Mouse (Mus musculus) embryonic facial prominence, embryonic 13.5 days (tissue): ENCODE data around the gene Fabp1. TPM values are rescaled to one million over a fixed set of nuclear protein-coding genes. Genes with fewer than 3 reads are reported as not detected.
A peak's percentile ranks its signal among the peaks of the same experiment; 100 is the strongest.

Source experiments
- ATAC-seq: fragments of 200-750 bp; cut with Nextera tagmentation; 2 replicates; pipeline ENCODE4 v1.8.0; 2017; ENCODE audit warnings: low read depth; ENCODE audit not compliant: insufficient number of reproducible peaks, insufficient read depth, low FRiP score, low TSS enrichment
- H3K27ac ChIP-seq: fragments of 300-500 bp; sonication (generic); 2 replicates; pipeline ENCODE4 v1.5.1; 2015; ENCODE audit warnings: moderate library complexity, mild to moderate bottlenecking, inconsistent platforms
- H3K27me3 ChIP-seq: fragments of 300-500 bp; sonication (generic); 2 replicates; pipeline ENCODE4 v1.6.1; 2015; ENCODE audit warnings: mild to moderate bottlenecking, inconsistent platforms
- H3K36me3 ChIP-seq: fragments of 300-500 bp; sonication (generic); 2 replicates; pipeline ENCODE4 v1.6.1; 2015; ENCODE audit warnings: mild to moderate bottlenecking, inconsistent platforms
- H3K4me1 ChIP-seq: fragments of 300-500 bp; sonication (generic); 2 replicates; pipeline ENCODE4 v1.6.1; 2015; ENCODE audit warnings: inconsistent platforms
- H3K4me2 ChIP-seq: fragments of 300-500 bp; sonication (generic); 2 replicates; pipeline ENCODE4 v1.6.1; 2015; ENCODE audit warnings: moderate library complexity, mild to moderate bottlenecking, inconsistent platforms
- H3K4me3 ChIP-seq: fragments of 300-500 bp; sonication (generic); 2 replicates; pipeline ENCODE4 v1.5.1; 2015; ENCODE audit warnings: mild to moderate bottlenecking, inconsistent platforms
- H3K9ac ChIP-seq: fragments of 300-500 bp; sonication (generic); 2 replicates; pipeline ENCODE4 v1.6.1; 2015; ENCODE audit warnings: mild to moderate bottlenecking, inconsistent platforms
- H3K9me3 ChIP-seq: fragments of 300-500 bp; sonication (generic); 2 replicates; pipeline ENCODE4 v1.6.1; 2016; ENCODE audit warnings: inconsistent platforms
- WGBS: fragments of 180-500 bp; shearing (Covaris S2); methylation state at CpG from one replicate; pipeline ENCODE4 v1.1.7; 2015; ENCODE audit warnings: mixed read lengths; 5-methylcytosine and 5-hydroxymethylcytosine counted together
- polyA plus RNA-seq: library from polyadenylated mRNA; unstranded; fragments of >200 nt; fragmentation: Nextera tagmentation; extraction: Ambion mirVana; gene quantifications from 2 replicates; pipeline ENCODE4 v1.2.1, GENCODE M21; 2015

Gene Fabp1
- polyA plus RNA-seq, result 3.5 TPM in 1 of 2 replicates, not detected in the other

DNA sequence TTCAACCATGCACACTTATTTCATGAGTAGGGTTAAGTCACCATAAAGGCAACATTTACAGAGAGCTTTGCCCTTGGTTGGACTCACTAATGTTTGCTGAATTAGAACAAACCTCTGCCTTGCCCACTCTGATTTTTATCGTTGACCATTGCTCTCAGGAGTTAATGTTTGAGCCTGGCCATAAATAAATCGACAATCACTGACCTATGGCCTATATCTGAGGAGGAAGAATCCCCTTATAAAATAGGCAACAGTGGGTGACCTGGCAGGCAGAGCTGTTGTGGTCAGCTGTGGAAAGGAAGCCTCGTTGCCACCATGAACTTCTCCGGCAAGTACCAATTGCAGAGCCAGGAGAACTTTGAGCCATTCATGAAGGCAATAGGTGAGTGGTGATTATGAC lies at the start of gene Fabp1:
TSS of gene Fabp1 (plus strand) at position 216 of the 400 bp plus-strand sequence.
- no peak within 1 kb of the TSS for H3K4me2 ChIP-seq
- H3K27me3 ChIP-seq, result no peaks in the 10 kb centered on the region
- H3K4me1 ChIP-seq, result no peaks in the 10 kb centered on the region
- no peaks in the 10 kb centered on the region for H3K9me3 ChIP-seq
- H3K4me3 ChIP-seq, result no peak within 1 kb of the TSS
- no peak within 1 kb of the TSS for H3K9ac ChIP-seq
- 88% methylated on average over 4 of the region's 4 CpGs for WGBS
- no peak for ATAC-seq
- H3K36me3 ChIP-seq, result no peaks in the 10 kb centered on the region
- H3K27ac ChIP-seq, result no peak within 1 kb of the TSS

GRCm38 (mm10) chr6:71151098-71151497 lies 48.5 kb upstream of the Fabp1 start:
- 42% methylated on average over 10 of the region's 10 CpGs for WGBS

GRCm38 (mm10) chr6:71153486-71153885 lies 46.1 kb upstream of the Fabp1 start:
- Histone ChIP-seq H3K4me3 (no peak overlapping the region), H3K4me2 (no peak overlapping the region), H3K36me3 (no peaks in the 10 kb centered on the region), H3K27ac (no peak overlapping the region), H3K9ac (no peak overlapping the region), H3K9me3 (no peaks in the 10 kb centered on the region), H3K27me3 (no peaks in the 10 kb centered on the region), H3K4me1 (no peaks in the 10 kb centered on the region)
- ATAC-seq, result no peak
- WGBS, result 88% methylated on average over 4 of the region's 4 CpGs

More at GRCm38 (mm10) chr6:71151098-71151497, 48.5 kb upstream of the Fabp1 start:
- Histone ChIP-seq H3K9ac (no peak overlapping the region), H3K9me3 (no peaks in the 10 kb centered on the region), H3K36me3 (no peaks in the 10 kb centered on the region), H3K27ac (no peak overlapping the region), H3K4me1 (no peaks in the 10 kb centered on the region), H3K4me3 (no peak overlapping the region), H3K4me2 (no peak overlapping the region), H3K27me3 (no peaks in the 10 kb centered on the region)
- no peak for ATAC-seq

DNA sequence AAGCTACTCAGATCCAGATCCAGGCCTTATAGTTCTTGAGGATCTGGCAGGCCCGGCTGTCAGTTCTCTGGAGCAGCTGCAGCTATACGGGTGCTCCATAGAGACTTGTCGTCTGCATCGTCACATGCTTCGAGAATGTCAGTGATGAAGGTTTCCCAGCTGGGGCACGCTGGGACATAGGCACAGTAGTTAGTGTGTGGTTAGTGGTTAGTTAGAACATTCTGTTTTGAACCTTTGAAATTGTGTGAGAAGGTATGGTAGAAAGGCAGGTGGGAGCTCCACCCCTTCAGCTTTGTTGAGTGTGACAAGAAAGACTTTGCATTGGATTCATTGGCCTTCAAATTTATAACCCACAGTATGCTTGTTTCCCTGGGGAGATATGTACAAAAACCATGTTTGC lies 44.8 kb upstream of the Fabp1 start:
- no peak overlapping the region for H3K9ac ChIP-seq
- no peak overlapping the region for H3K27ac ChIP-seq
- H3K4me3 ChIP-seq, result no peak overlapping the region
- H3K27me3 ChIP-seq, result no peaks in the 10 kb centered on the region
- H3K36me3 ChIP-seq, result no peaks in the 10 kb centered on the region
- H3K9me3 ChIP-seq, result no peaks in the 10 kb centered on the region
- H3K4me2 ChIP-seq, result no peak overlapping the region
- ATAC-seq, result no peak
- WGBS, result 76% methylated on average over 6 of the region's 6 CpGs
- H3K4me1 ChIP-seq, result no peaks in the 10 kb centered on the region

DNA sequence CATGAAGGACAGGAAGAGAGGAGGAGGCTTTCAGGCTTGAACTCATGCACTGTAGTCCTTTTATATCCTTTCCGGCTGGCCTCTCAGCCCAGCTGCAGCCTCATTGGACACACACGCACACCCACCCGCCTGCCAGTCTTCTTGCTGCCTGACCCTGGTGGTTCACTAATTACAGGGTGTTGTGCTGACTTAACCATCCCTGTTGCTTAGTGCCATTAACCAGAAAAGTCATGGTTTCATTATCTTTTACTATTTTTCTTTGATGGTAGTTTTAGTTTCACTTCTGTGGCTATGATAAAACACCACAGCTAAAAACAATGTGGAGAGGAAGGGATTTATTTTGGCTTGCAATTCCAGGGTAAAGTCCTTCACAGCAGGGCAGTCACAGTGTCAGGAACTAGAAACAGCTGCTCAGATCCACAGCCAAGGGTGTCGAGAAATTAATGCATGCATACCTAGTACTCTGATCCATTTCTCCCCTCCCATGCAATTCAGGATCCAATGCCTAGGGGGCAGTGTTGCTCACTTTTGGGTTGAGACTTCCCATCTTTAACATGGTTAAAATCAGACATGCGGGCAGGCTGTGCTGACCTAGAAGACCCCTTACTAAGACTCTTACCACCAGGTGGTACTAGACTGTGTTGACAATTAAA lies 42.8 kb upstream of the Fabp1 start:
- Histone ChIP-seq H3K27ac (no peak overlapping the region), H3K9me3 (no peaks in the 10 kb centered on the region), H3K4me1 (no peaks in the 10 kb centered on the region), H3K4me2 (no peak overlapping the region), H3K4me3 (no peak overlapping the region), H3K27me3 (no peaks in the 10 kb centered on the region), H3K36me3 (no peaks in the 10 kb centered on the region), H3K9ac (no peak overlapping the region)
- WGBS, result 68% methylated on average over 5 of the region's 5 CpGs
- no peak for ATAC-seq

DNA sequence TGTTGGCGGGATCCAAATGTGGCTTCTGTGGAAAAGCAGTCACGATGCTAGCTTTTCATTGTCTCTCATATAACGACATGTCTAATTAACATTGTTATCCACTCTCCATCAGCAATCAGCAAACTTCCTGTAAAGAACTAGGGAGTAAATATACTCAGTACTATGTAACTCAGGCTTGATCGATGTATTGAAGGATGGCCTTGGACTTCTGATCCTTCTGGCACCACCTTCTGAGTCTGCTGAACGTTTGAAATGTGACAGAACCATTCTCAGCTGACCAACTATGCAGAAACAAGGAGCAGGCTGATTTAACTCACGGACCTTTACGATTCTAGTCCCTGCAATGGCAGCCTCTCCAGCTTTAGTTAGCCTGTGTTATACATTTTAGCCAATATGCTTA lies 38.3 kb upstream of the Fabp1 start:
- Histone ChIP-seq H3K4me2 (no peak overlapping the region), H3K36me3 (no peaks in the 10 kb centered on the region), H3K9ac (no peak overlapping the region), H3K27ac (no peak overlapping the region), H3K27me3 (no peaks in the 10 kb centered on the region), H3K4me1 (no peaks in the 10 kb centered on the region), H3K4me3 (no peak overlapping the region), H3K9me3 (no peaks in the 10 kb centered on the region)
- ATAC-seq, result no peak
- 75% methylated on average over 7 of the region's 7 CpGs for WGBS

GRCm38 (mm10) chr6:71162269-71162668 lies 37.4 kb upstream of the Fabp1 start:
- WGBS, result 64% methylated on average over 4 of the region's 4 CpGs
- no peaks in the 10 kb centered on the region for H3K36me3 ChIP-seq
- H3K27ac ChIP-seq, result no peak overlapping the region
- H3K4me3 ChIP-seq, result no peak overlapping the region
- H3K9ac ChIP-seq, result no peak overlapping the region
- no peaks in the 10 kb centered on the region for H3K27me3 ChIP-seq
- H3K4me2 ChIP-seq, result no peak overlapping the region
- H3K9me3 ChIP-seq, result no peaks in the 10 kb centered on the region
- ATAC-seq, result no peak
- no peaks in the 10 kb centered on the region for H3K4me1 ChIP-seq

GRCm38 (mm10) chr6:71164394-71164793 lies 35.2 kb upstream of the Fabp1 start:
- no peaks in the 10 kb centered on the region for H3K9me3 ChIP-seq
- ATAC-seq, result 0 out of 2 replicates have a peak, but pooled peaks have one; percentile 43
- H3K4me1 ChIP-seq, result no peaks in the 10 kb centered on the region
- WGBS, result 28% methylated on average over 6 of the region's 6 CpGs
- no peaks in the 10 kb centered on the region for H3K27me3 ChIP-seq
- no peak overlapping the region for H3K27ac ChIP-seq
- H3K9ac ChIP-seq, result no peak overlapping the region
- no peak overlapping the region for H3K4me3 ChIP-seq
- no peak overlapping the region for H3K4me2 ChIP-seq
- H3K36me3 ChIP-seq, result no peaks in the 10 kb centered on the region

- ATAC-seq, result no peak
Observed at GRCm38 (mm10) chr6:71166551-71167169, 33.0 kb upstream of the Fabp1 start.

GRCm38 (mm10) chr6:71172812-71173580 lies 26.6 kb upstream of the Fabp1 start:
- ATAC-seq, result no peak
- Histone ChIP-seq H3K27ac (no peak overlapping the region), H3K27me3 (no peaks in the 10 kb centered on the region), H3K36me3 (no peaks in the 10 kb centered on the region), H3K4me1 (no peaks in the 10 kb centered on the region), H3K9ac (no peak overlapping the region), H3K9me3 (no peaks in the 10 kb centered on the region), H3K4me2 (no peak overlapping the region), H3K4me3 (no peak overlapping the region)
- 88% methylated on average over 10 of the region's 10 CpGs for WGBS

More at GRCm38 (mm10) chr6:71166551-71167169, 33.0 kb upstream of the Fabp1 start:
- Histone ChIP-seq H3K4me2 (no peak overlapping the region), H3K9me3 (no peaks in the 10 kb centered on the region), H3K36me3 (no peaks in the 10 kb centered on the region), H3K27ac (no peak overlapping the region), H3K4me3 (no peak overlapping the region), H3K4me1 (no peaks in the 10 kb centered on the region), H3K9ac (no peak overlapping the region), H3K27me3 (no peaks in the 10 kb centered on the region)
- 45% methylated on average over 6 of the region's 6 CpGs for WGBS

- Histone ChIP-seq H3K36me3 (no peaks in the 10 kb centered on the region), H3K9ac (no peak overlapping the region), H3K27ac (no peak overlapping the region), H3K4me1 (no peaks in the 10 kb centered on the region), H3K4me3 (no peak overlapping the region), H3K4me2 (no peak overlapping the region), H3K9me3 (no peaks in the 10 kb centered on the region), H3K27me3 (no peaks in the 10 kb centered on the region)
- 88% methylated on average over 1 of the region's 1 CpGs for WGBS
- no peak for ATAC-seq
Observed at GRCm38 (mm10) chr6:71180596-71180995, 19.0 kb upstream of the Fabp1 start.
